Mouse (Mus musculus) intestine, embryonic 15.5 days (tissue): ENCODE measurements around the gene Cpn2. TPM values are rescaled to one million over a fixed set of nuclear protein-coding genes. Genes with fewer than 3 reads are reported as not detected.

Source experiments
- ATAC-seq: fragments of 200-750 bp; cut with Nextera tagmentation; 2 replicates; pipeline ENCODE4 v1.8.0; 2017; ENCODE audit warnings: moderate TSS enrichment, moderate library complexity
- H3K27ac ChIP-seq: fragments of 300-500 bp; sonication (generic); 2 replicates; pipeline ENCODE4 v1.5.1; 2015; ENCODE audit warnings: mild to moderate bottlenecking, inconsistent platforms
- H3K27me3 ChIP-seq: fragments of 300-500 bp; sonication (generic); replicated peaks from 2 replicates; pipeline ENCODE4 v1.6.1; 2015; ENCODE audit warnings: inconsistent platforms
- H3K36me3 ChIP-seq: fragments of 300-500 bp; sonication (generic); 2 replicates; pipeline ENCODE4 v1.6.1; 2015; ENCODE audit warnings: inconsistent platforms
- H3K4me1 ChIP-seq: fragments of 300-500 bp; sonication (generic); replicated peaks from 2 replicates; pipeline ENCODE4 v1.6.1; 2015; ENCODE audit warnings: inconsistent platforms
- H3K4me2 ChIP-seq: fragments of 300-500 bp; sonication (generic); replicated peaks from 2 replicates; pipeline ENCODE4 v1.6.1; 2015; ENCODE audit warnings: mild to moderate bottlenecking, inconsistent platforms
- H3K4me3 ChIP-seq: fragments of 300-500 bp; sonication (generic); replicated peaks from 2 replicates; pipeline ENCODE4 v1.5.1; 2015; ENCODE audit warnings: inconsistent platforms
- H3K9ac ChIP-seq: fragments of 300-500 bp; sonication (generic); 2 replicates; pipeline ENCODE4 v1.6.1; 2015; ENCODE audit warnings: inconsistent platforms
- H3K9me3 ChIP-seq: fragments of 300-500 bp; sonication (generic); 2 replicates; pipeline ENCODE4 v1.6.1; 2016; ENCODE audit warnings: inconsistent platforms
- WGBS: fragments of 180-500 bp; shearing (Covaris S2); methylation state at CpG from one replicate; pipeline ENCODE4 v1.1.7; 2015; 5-methylcytosine and 5-hydroxymethylcytosine counted together
- polyA plus RNA-seq: library from polyadenylated mRNA; unstranded; fragments of >200 nt; fragmentation: Nextera tagmentation; extraction: Ambion mirVana; gene quantifications from 2 replicates; pipeline ENCODE4 v1.2.1, GENCODE M21; 2015

The Cpn2 gene
- polyA plus RNA-seq: 0.19 and 0.20 TPM in 2 replicates

DNA sequence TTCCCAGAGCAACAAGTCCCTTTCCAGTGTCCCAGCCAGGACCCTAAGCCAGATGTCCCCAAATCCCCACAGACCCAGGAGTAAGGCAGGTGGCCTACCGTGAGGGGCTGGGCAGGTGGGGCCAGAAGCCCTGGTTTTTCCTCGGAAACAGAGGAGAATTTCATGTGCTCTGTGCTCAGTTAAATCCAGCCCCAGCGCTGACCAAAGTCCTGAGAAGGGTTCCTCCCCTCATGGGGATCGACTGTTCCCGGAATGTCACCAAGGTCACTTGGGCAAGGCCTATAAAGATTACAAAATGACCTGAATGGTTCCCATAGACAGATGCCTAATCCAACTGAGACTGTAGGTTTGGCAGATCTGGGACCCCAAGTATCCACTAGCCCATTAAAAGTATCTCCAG is at the start of gene Cpn2:
Gene Cpn2, minus strand, starts transcription at position 141 of the 400 bp plus-strand sequence.
- Histone ChIP-seq H3K36me3 (no peaks in the 10 kb centered on the region), H3K9me3 (no peaks in the 10 kb centered on the region)
- WGBS: 52% methylated on average over 5 of the region's 5 CpGs

DNA sequence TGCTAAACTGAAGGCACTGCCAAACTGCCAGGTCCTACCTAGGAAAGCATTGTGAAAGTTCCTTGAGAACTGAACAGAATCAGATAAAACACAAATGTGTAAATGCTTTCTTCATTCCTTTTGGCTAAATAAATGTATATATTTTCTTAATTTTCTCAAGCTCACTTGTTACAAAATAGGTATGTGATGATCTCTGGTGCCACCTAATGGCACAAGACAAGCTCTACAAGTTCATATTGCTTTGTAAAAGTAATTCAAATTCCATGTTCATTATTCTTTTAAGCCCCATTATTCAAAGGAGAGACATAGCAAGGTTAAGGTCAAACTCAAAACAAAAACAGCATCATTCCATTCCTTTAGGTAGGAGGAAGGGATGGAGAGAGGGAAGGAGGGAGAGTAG is 46.9 kb upstream of the Cpn2 start:
- H3K36me3 ChIP-seq: no peaks in the 10 kb centered on the region; the same call in 1 of the 2 replicates
- no peak overlapping the region for H3K27ac ChIP-seq
- H3K9me3 ChIP-seq: no peaks in the 10 kb centered on the region
- peaks cover 5% of the 10 kb centered on the region for H3K4me1 ChIP-seq
- H3K9ac ChIP-seq: no peak overlapping the region
- ATAC-seq: no peak
- no peak overlapping the region for H3K4me2 ChIP-seq
- 0 out of 2 replicates have a peak, but pooled peaks cover 4% of the 10 kb centered on the region for H3K27me3 ChIP-seq
- no peak overlapping the region for H3K4me3 ChIP-seq

More for the DNA sequence above, at the start of gene Cpn2:
- Histone ChIP-seq H3K4me1 (0 out of 2 replicates have a peak, but pooled peaks cover 9% of the 10 kb centered on the region), H3K9ac (no peak within 1 kb of the TSS), H3K4me2 (no peak within 1 kb of the TSS), H3K4me3 (no peak within 1 kb of the TSS), H3K27me3 (no peaks in the 10 kb centered on the region), H3K27ac (no peak within 1 kb of the TSS)
- peak; percentile 53 for ATAC-seq

DNA sequence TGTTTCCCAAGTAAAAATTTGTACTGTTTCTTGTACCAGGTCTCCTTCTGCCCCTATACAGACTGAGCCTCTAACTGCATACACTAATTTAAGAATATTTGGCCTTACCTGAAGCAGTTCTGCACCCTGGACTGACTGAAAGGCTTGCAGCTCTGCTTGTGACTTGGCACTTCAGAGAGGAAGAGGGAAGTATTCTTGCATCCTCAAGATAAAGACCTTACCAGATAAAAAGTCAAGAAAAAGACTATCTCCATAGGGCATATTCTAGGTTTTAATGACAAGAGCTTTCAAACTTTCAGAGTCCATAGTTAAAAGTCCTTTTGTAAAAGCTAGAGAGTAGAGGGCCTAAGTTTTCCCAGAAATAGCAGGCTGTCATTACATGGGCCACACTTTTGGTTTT is 43.3 kb upstream of the Cpn2 start, which contains the start of gene Gp5:
Gene Gp5, minus strand, starts transcription at position 133 of the 400 bp plus-strand sequence.
- Histone ChIP-seq H3K9me3 (no peaks in the 10 kb centered on the region), H3K9ac (peak within 1 kb of the TSS; percentile 49; the same call in 1 of the 2 replicates), H3K4me3 (peak within 1 kb of the TSS; percentile 61), H3K4me1 (peaks cover 18% of the 10 kb centered on the region), H3K27ac (no peak within 1 kb of the TSS), H3K27me3 (peaks cover 23% of the 10 kb centered on the region), H3K4me2 (peak within 1 kb of the TSS; percentile 99), H3K36me3 (no peaks in the 10 kb centered on the region; the same call in 1 of the 2 replicates)
- ATAC-seq: no peak

DNA sequence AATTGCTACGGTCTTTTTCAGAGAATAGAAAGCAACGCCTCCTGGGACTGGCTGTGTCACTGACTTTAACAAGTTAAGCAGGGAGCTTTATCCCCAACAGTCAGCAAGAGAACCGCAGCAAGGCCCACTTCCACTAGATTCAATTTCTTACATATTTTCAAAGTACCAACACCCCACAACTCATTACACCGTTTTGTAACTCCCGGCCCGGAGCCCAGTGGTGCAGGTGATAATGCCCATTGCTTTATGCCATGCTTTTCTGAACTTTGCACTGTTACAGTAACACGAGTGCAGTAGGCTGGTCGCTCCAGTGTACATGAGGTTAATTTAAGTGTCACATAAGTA is 42.8 kb upstream of the Cpn2 start:
- 59% methylated on average over 8 of the region's 8 CpGs for WGBS
- no peak overlapping the region for H3K4me3 ChIP-seq
- ATAC-seq: no peak
- no peak overlapping the region for H3K27ac ChIP-seq
- no peaks in the 10 kb centered on the region for H3K36me3 ChIP-seq
- H3K9me3 ChIP-seq: no peaks in the 10 kb centered on the region
- H3K4me1 ChIP-seq: peaks cover 18% of the 10 kb centered on the region
- no peak overlapping the region for H3K9ac ChIP-seq
- H3K4me2 ChIP-seq: peak overlapping the region; percentile 99
- peaks cover 23% of the 10 kb centered on the region for H3K27me3 ChIP-seq

DNA sequence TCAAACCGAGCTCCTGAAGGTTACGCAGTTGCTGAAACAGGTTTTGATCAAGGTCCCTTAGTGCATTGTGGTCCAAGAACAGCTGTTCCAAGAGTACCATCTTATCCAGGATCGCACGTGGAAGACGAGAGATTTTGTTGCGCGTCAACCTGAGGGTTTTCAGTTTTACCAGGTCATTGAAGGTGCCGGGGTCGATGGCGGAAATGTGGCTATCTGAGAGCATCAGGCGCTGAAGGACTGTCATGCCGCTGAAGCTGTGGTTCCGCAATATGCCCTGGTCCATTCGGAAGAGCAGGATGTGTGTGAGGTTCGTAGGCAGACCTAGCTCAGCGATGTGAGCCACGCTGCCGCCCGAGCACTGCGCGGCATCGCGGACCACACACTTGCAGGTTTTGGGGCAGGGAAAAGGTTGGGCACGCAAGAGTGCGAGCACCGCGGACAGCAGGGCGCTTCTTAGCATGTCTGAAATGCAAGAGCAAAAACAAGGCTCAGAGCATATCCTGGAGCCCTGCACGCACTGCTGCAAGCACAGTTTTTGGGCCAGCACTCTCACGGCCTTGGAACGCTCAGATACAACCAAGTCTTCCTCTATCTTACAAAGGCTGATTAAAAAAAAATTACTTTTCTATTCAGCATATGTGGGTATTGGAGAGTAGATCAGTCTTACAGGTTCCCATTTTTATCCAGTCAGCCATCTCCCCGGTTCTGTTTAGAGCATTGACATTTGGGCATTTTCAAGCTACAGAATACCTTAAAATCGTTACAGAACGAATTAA is 42.3 kb upstream of the Cpn2 start:
- Histone ChIP-seq H3K36me3 (no peaks in the 10 kb centered on the region), H3K4me1 (peaks cover 18% of the 10 kb centered on the region), H3K9ac (peak overlapping the region; percentile 49), H3K27ac (no peak overlapping the region), H3K9me3 (no peaks in the 10 kb centered on the region), H3K4me3 (peak overlapping the region; percentile 61), H3K4me2 (peak overlapping the region; percentile 99), H3K27me3 (peaks cover 23% of the 10 kb centered on the region)
- WGBS: 6% methylated on average over 34 of the region's 34 CpGs
- peak; percentile 50 for ATAC-seq

DNA sequence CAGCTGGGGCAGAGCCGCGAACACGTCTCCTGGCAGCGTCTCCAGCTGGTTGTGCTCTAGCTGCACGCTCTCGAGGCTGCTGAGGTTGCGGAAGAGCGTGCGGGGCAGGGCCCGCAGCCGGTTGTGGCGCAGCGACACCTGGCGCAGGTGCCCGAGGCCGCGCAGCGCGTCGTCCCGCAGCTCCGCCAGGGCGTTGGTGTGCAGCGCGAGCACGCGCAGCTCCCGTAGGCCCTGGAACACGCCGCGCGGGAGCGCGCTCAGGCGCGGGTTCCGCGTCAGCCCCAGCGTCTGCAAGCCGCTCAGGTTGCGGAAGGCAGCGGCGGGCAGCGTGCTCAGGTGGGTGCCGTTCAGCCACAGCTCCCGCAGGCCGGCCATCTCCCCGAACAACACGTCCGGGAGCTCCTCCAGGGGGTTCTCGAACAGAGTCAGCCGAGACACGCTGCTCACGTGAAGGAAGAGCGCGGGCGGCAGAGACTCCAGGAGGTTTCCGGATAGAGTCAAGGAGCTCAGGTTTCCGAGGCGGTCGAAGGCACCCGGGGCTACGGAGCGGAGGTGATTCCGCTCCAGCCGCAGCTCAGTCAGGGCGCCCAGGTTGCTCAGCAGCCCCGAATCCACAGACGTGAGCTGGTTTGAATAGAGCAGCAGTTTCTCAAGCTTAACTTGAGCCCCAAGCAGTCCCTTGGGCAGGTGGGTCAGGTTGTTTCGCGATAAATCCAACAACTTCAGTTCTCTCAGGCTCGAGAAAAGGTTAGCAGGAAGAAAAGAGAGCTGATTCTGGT is 41.5 kb upstream of the Cpn2 start:
- peak overlapping the region; percentile 99 for H3K4me2 ChIP-seq
- ATAC-seq: peak; percentile 90
- under 1% methylated on average over 72 of the region's 72 CpGs for WGBS
- H3K9me3 ChIP-seq: no peaks in the 10 kb centered on the region
- H3K4me1 ChIP-seq: peaks cover 18% of the 10 kb centered on the region
- H3K4me3 ChIP-seq: peak overlapping the region; percentile 61
- H3K9ac ChIP-seq: peak overlapping the region; percentile 49
- no peaks in the 10 kb centered on the region for H3K36me3 ChIP-seq
- peaks cover 23% of the 10 kb centered on the region for H3K27me3 ChIP-seq
- H3K27ac ChIP-seq: no peak overlapping the region

DNA sequence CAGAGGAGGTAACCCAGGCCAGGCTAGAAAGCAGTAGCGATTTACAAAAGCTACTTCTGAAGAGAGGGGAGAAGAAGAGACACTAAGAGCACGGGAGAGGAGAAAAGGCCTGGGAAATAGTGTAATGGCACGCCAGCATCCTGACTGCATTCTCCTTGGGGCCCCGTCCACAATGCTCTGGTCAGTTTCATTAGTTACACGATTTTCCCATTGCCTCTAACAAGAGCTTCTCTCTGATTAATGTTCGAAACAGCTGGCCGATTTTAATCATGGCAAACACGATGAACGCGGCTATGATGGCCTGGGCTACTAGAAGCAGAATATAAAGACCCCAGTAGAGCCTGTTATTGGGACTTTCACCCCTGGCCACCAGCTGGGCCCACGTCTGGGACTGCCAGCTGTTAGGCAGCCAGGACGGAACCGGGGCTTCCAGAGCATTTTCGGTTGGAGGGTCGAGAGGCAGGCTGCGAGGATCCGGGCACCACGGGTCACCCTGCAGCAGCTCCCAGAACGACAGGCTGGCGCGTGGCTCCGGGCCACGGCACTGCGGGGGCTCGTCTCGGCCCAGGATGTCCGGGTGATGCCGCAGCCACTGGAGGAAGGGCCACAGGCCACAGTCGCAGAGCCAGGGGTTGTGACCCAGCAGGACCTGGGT is 40.8 kb upstream of the Cpn2 start:
- Histone ChIP-seq H3K4me3 (peak overlapping the region; percentile 61), H3K9me3 (no peaks in the 10 kb centered on the region), H3K27me3 (peaks cover 23% of the 10 kb centered on the region), H3K36me3 (no peaks in the 10 kb centered on the region), H3K9ac (peak overlapping the region; percentile 49), H3K4me2 (peak overlapping the region; percentile 99), H3K4me1 (peaks cover 18% of the 10 kb centered on the region), H3K27ac (no peak overlapping the region)
- ATAC-seq: no peak; the same call in none of the 2 replicates
- 19% methylated on average over 29 of the region's 29 CpGs for WGBS

DNA sequence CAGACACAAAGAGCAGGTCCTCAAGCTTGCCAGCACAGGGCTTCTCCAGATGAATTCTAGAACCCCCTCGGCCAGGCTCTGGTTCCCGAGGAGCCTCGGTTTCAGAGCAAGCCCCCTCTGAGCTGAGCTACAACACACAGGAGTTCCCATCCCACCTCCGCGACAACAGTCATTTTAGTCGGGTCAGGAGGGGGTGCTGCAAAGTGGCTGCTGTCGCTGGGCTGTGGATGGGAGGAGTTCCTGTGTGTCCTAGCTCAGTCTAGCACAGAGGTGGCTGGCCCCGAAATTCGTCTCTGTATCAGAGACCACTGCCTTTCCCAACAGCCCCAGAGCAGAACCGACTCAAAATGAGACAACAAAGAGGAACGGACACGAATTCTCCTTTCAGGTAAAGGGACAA is 40.0 kb upstream of the Cpn2 start:
- WGBS: 60% methylated on average over 12 of the region's 12 CpGs
- H3K4me1 ChIP-seq: peaks cover 18% of the 10 kb centered on the region
- H3K4me2 ChIP-seq: no peak overlapping the region
- H3K4me3 ChIP-seq: no peak overlapping the region
- H3K36me3 ChIP-seq: no peaks in the 10 kb centered on the region
- no peak for ATAC-seq
- no peak overlapping the region for H3K27ac ChIP-seq
- peaks cover 23% of the 10 kb centered on the region for H3K27me3 ChIP-seq
- H3K9ac ChIP-seq: no peak overlapping the region
- H3K9me3 ChIP-seq: no peaks in the 10 kb centered on the region

DNA sequence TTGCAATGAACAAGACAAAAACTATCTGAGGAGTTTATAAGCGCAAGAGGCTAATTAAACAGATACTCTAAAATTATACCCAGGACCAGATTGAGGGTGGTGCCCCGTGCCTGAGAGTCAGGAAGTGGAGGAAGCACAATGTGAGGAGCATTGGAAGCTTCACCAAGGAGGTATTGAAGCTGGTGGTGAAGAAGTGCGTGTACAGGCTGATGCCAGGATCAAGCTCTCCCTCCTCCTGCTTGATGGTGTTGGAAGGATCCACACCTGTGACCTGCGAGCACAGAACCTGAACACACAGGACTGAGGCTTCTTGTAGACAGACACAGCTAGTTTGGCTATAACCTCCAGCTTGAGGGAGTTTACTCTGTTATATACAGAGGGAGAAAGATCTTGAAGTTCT is 38.8 kb upstream of the Cpn2 start:
- no peak overlapping the region for H3K4me2 ChIP-seq
- no peaks in the 10 kb centered on the region for H3K9me3 ChIP-seq
- no peaks in the 10 kb centered on the region for H3K36me3 ChIP-seq
- H3K27me3 ChIP-seq: peaks cover 23% of the 10 kb centered on the region
- H3K4me1 ChIP-seq: peaks cover 18% of the 10 kb centered on the region
- no peak for ATAC-seq
- H3K9ac ChIP-seq: no peak overlapping the region
- H3K27ac ChIP-seq: no peak overlapping the region
- H3K4me3 ChIP-seq: no peak overlapping the region
- 85% methylated on average over 4 of the region's 4 CpGs for WGBS

DNA sequence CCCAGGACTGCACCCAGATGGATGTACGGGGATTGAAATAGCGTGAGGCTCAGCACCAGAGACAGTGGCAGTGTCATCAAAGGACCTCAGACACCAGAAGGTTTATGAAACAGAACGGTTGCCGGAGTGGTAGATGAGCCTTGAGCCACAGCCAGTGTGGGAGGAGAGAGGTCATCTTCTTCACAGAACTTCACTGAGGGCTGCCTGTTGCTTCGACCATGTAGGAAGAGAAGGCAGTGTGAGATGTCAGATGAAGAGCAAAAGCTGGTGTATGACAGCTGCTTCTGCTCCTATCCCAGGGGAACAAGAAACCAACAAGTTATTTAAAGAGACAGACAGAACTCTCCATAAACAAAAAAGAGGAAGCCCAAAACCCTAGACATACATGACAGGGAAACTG is 36.9 kb upstream of the Cpn2 start:
- Histone ChIP-seq H3K27me3 (peaks cover 22% of the 10 kb centered on the region), H3K36me3 (no peaks in the 10 kb centered on the region), H3K9ac (no peak overlapping the region), H3K9me3 (no peaks in the 10 kb centered on the region), H3K27ac (no peak overlapping the region), H3K4me3 (no peak overlapping the region), H3K4me1 (peaks cover 13% of the 10 kb centered on the region), H3K4me2 (no peak overlapping the region)
- no peak for ATAC-seq
- WGBS: 55% methylated on average over 5 of the region's 5 CpGs

DNA sequence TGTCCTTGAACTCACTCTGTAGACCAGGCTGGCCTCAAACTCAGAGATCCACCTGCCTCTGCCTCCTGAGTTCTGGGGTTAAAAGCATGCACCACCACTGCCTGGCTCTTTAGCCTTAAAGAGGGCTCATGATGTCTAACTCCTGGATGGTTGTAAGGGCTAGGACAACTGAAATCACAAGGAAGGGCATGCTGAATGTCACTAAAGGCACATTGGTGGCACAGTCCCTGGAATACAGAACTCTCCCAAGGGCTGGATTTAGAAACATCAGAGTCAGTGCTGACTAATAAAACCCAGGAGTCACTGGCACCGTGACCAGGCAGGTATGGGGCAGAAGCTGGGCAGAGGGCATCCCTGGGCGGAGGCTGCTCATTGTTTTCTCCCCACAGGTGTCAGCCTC is 36.1 kb upstream of the Cpn2 start:
- H3K9me3 ChIP-seq: no peaks in the 10 kb centered on the region
- H3K9ac ChIP-seq: no peak overlapping the region
- ATAC-seq: no peak
- peaks cover 14% of the 10 kb centered on the region for H3K27me3 ChIP-seq
- H3K4me3 ChIP-seq: no peak overlapping the region
- no peaks in the 10 kb centered on the region for H3K36me3 ChIP-seq
- WGBS: 70% methylated on average over 2 of the region's 2 CpGs
- H3K4me1 ChIP-seq: peaks cover 5% of the 10 kb centered on the region
- H3K27ac ChIP-seq: no peak overlapping the region
- H3K4me2 ChIP-seq: no peak overlapping the region

DNA sequence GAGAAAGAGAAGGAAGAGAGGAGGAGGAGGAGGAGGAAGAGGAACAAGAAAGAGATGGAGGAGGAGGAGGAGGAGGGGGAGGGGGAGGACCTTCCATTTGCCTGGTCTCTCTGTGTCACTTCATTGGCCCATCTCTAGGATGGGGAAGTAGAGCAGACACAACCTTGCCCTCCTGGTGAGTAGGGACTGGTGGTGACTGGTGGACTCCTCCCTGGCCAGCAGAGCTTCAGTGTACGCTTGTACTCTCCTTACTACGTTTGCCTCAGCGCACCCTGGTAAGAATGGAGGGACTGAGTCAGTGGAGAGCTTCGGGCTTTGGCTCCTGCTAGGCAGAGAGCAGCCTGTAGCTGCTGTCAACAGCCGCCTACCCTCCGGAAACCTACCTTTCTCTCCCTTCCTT is 35.4 kb upstream of the Cpn2 start:
- Histone ChIP-seq H3K4me1 (no peaks in the 10 kb centered on the region), H3K4me3 (no peak overlapping the region), H3K9ac (no peak overlapping the region), H3K27me3 (peaks cover 7% of the 10 kb centered on the region), H3K36me3 (no peaks in the 10 kb centered on the region), H3K9me3 (no peaks in the 10 kb centered on the region), H3K27ac (no peak overlapping the region), H3K4me2 (no peak overlapping the region)
- ATAC-seq: no peak
- 82% methylated on average over 6 of the region's 6 CpGs for WGBS
